Mouse (Mus musculus) R1 (cell line): ENCODE data around the gene Wipf3.

Experiments used
- DNase-seq: peaks from one replicate; pipeline ENCODE4 v3.0.0-alpha.2; 2018; ENCODE audit warnings: low read depth, low spot score

Gene Wipf3

DNA sequence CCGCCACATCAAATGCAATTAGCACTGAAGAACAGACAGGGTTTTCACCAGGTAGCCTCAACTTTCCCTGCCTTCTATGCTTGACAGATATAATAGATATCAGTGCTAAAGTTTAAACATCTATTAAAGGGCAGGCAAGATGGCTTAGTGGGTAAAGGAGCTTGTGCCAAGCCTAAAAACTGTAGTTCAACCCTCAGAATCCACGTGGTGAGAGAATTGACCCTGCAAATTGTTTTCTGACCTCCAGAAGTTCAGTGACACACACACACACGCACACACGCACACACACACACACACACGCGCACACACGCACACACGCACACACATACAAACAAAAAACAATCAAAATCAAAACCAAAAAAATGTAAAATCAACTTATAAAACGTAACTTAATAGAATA lies 2.8 kb downstream of the Wipf3 start:
- no peak for DNase-seq

- no peak for DNase-seq
Measured at GRCm38 (mm10) chr6:54432806-54433545, 3.6 kb downstream of the Wipf3 start.

DNA sequence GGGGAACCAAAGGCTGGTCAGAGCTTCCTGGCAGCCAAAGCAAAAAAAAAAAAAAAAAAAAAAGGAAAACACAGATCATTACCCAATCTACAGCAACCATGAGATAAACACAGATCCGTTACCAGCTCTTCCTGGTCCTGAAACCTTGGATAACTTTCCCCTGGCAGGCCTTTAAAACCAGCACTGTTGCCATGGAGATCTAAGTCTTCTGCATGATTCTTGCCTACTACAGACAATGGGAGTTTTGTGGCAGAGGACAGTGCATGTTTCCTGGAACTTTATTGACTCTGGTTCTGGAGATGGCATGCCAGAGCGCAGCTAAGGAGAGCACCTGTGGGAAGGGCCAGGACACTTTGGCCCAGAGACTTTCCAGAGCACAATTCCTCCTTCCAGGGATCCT lies 4.8 kb downstream of the Wipf3 start:
- DNase-seq: peak; percentile 58

GRCm38 (mm10) chr6:54435663-54436062 lies 6.3 kb downstream of the Wipf3 start:
- peak; percentile 79 for DNase-seq

- peak; percentile 59 for DNase-seq
Measured at GRCm38 (mm10) chr6:54436286-54436685, 6.9 kb downstream of the Wipf3 start.

DNA sequence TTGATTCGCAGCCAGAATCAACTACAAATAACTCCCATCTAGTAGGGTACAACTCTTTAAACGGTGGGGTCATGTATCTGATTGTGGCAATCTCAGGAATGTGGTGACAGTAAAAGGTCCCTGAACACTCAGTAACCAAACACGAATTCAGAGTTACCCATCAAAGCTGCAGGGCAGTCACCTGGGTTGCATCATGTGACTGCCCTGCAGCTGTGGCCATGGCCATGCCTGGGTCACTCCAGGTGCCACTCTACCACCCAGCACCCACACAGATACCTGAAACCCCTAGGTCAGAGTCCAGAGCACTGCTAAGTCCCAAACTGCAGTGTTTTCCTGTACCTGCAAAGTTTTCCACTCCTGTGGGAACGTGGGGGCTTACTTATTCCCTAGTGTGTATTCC lies 9.1 kb downstream of the Wipf3 start:
- DNase-seq: no peak

GRCm38 (mm10) chr6:54440658-54441057 lies 11.3 kb downstream of the Wipf3 start:
- no peak for DNase-seq

GRCm38 (mm10) chr6:54443657-54444056 lies 14.3 kb downstream of the Wipf3 start:
- DNase-seq: no peak

DNA sequence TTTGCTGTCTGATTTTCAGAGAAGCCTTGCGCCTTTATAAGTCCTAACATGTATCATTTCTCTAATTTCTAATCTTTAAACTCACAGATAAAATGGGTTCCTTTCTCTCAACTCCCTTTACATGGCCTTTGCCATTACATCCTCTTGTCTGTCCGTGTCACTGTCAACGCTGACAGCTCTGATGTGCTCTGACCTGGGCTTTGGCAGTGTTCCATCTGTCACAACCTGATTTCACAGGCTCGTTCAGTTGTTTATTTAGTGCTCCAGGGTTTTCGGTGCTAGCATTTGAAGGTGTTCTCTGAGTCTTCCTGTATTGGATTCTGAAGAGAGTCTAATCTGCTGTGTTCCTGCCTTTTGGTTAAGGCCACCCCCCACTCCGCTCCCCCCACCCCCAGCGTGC lies 14.7 kb downstream of the Wipf3 start:
- no peak for DNase-seq

GRCm38 (mm10) chr6:54445249-54445818 lies 15.9 kb downstream of the Wipf3 start:
- DNase-seq: no peak

- no peak for DNase-seq
Measured at GRCm38 (mm10) chr6:54447353-54447752, 17.9 kb downstream of the Wipf3 start.

DNA sequence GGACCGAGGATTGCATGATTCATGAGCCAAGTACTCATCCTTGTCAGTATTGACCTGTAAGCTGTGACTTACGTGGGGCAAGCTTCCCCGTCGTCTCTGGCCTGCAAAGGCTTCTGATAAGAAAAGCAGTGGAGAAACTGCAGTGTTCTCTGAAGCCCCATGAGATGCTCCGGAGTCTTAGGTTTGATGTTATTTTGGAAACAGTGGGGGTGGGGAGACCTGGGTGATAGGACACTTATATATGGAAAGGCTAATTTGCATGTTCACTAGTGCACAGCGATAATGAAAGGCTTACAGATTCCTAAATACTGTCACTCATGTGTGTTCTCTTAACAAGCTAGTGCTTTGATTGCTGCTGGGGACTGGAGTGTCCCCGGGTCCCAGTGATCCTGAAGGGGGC lies 30.3 kb downstream of the Wipf3 start:
- DNase-seq: no peak

DNA sequence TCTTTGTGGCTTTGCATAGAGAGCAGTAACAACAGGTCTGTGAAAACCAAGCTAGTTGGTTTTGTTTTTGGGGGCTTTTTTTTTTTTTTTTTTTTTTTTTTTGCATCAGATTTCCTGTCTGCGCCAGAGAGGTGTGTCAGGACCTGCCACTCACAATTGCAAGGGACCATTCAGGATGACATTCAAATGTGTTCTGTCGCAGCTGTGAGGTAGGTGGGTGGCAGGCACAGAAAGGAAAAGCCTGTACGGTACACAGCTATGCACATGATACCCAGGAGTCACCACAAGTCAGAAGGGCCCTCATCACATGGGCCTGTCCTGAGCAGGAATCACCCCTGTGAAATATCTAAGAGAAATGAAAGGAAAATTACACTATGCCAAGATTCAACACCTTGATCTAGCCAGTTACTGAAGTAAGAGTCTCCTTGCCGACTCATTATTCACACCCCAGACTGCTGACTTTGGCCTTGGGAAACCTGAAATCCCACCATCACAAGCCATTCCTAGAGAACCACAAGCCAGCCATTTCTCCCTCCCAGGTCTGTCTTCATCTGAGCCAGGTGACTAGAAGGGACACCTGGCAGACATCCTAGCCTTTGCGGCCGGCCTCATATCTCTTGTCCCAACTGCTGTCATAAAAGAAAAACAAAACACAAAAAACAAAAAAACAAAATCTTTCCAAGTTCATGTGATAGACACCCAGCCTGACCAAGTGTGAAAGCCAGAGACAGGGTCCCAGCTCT lies 30.9 kb downstream of the Wipf3 start:
- DNase-seq: no peak

GRCm38 (mm10) chr6:54460915-54461671 lies 31.7 kb downstream of the Wipf3 start:
- no peak for DNase-seq

DNA sequence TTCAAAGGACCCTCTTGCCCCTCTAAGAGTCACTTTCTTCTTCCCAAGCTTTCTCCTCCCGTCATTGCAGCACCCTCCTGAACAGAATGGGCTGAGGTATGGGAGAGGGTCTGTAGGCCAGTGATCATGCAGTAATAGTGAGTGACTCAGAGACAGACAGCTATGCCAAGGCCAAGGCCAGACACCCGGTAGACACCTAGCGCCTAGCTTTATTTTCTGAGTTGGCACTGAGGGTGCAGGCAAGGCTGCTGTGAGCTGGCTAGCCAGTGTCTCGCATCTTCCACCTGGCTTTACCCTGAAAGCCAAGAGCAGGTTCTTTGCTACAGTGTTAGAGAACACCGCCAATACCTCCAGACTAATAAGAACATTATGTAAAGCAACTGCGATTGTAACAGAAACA lies 33.4 kb downstream of the Wipf3 start:
- DNase-seq: no peak

DNA sequence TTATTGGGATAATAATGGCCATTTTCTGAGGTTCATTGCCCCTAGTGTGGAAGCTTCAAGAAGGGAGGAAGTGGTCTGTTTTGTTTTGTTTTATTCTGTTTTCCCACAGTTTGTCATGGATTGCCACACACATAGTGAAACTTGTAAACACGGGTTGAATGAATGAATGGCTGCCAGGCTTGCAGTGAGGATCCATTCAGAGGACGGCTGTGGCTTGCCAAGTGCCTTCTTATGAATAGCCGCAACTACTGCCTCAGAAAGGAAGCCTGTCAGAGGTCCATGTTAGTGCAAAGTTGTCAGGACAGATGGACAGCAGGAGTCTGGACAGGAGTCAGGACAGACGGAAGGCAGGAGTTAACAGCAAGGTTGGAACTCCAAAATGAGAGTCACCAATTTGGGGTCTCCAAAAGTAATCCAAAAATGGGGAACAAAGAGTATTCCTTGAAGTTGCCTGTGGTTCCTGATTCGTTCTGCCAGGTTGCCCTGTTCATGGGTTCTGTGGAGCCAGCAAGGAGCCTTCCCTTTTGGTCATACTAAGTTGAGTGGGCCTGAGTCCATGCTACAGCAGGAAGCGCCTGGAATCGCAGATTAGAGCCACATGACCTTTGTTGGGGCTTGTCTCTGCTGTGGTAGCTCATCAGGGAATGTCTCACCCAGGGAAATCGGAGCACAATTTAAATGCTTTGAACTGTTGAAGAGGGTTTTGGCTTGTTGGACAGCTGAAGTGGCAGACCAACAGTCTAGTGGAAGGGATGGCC lies 34.5 kb downstream of the Wipf3 start:
- no peak for DNase-seq

GRCm38 (mm10) chr6:54464926-54465325 lies 35.5 kb downstream of the Wipf3 start:
- no peak for DNase-seq

- DNase-seq: no peak
Measured at GRCm38 (mm10) chr6:54467371-54467770, 38.0 kb downstream of the Wipf3 start.

DNA sequence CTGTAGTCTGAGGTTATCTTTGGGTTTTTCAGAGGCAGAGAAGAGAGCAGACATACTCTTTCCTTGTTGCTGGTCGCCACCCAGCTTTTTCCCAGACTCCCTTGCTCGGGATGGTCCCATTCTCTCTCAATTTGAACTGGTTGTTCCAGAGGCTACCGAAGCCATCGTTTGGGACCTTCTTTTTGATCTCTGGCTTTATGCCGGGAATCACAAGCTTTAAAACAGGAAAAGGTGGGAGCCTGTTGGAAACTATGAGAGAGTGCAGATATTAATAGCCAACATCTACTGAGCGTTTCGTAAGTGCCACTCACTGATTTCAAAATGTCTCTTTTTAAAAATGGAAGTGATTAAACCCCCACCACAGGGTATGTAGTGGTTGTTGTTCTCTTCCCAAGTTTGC lies 42.5 kb downstream of the Wipf3 start:
- DNase-seq: no peak

DNA sequence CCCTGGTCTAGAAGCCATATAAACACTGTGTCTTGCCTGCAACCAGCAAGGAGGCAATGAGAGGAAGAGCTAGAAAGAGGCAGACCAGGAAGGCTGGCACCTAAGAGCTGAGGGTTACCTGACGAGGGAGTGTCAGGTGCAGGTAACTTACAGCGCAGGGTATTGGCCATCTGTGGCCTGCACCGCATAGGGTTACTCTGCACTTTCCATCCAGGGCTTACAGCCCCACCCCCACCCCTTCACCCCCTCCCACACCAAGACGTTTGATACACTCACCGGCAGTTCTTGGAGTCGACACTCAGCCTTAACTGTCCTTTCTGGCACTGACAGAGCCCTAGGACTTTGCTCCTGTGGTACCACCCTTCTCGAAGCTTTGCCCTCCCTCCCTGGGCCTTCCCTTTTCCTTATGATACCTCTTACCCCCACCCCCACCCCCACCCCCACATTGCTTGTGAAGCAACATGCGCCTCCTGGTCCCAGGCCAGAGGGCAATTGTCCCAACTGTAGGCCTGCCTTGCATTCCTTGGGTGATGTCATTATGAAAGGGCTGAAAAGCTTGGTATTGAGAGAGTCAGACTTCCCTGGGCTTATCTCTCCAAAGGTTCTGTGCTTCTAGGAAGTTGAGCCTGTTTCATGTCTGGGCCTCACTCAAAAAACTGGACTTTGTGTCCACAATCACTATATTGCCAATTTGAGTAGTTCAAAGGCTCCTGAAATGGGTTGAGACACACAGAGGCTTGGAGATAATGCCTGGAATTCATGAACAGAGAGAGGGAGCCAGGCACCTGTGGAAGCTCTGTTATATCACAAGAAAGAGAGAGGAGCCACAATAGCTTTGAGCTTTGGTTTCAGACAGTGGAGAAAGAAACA lies 43.7 kb downstream of the Wipf3 start:
- DNase-seq: no peak
